Mouse (Mus musculus): ENCODE results near the gene Gm37240.

GRCm38 (mm10) chr3:84890983-84891382, 996.3 kb downstream of the Gm37240 start:
- TF ChIP-seq POLR2A (IDR thresholded peaks at IDR 0.05; ENCODE audit: borderline replicate concordance, control insufficient read depth, low read depth, low read length) (no peak), CTCF (IDR thresholded peaks at IDR 0.05; ENCODE audit: control insufficient read depth, insufficient read depth, low read length) (no peak)
